Mouse (Mus musculus) megakaryocyte-erythroid progenitor cell, adult 5-6 weeks (primary cell): ENCODE data around the gene Tnfsfm13. TPM values are rescaled to one million over a fixed set of nuclear protein-coding genes. Genes with fewer than 3 reads are reported as not detected.

Experiments used
- ATAC-seq: replicated peaks from 2 replicates; pipeline ENCODE4 v1.8.0; 2016; ENCODE audit warnings: mild to moderate bottlenecking, inconsistent platforms; ENCODE audit not compliant: severe bottlenecking, poor library complexity, low FRiP score, low TSS enrichment
- total RNA-seq, 2 experiments: library from RNA; stranded (forward) in 1 of 2; stranded (reverse) in 1 of 2; fragments of 200-1000, 215-1000 nt in 1 of 2; fragments of >200 nt in 1 of 2; fragmentation: Nextera tagmentation in 1 of 2; gene quantifications; 2 replicates each; pipeline ENCODE4 v1.2.3; 2014 to 2017

Tnfsfm13 gene
- total RNA-seq, 2 experiments from 2014 or later, result 1.4 TPM; not detected in 1

DNA sequence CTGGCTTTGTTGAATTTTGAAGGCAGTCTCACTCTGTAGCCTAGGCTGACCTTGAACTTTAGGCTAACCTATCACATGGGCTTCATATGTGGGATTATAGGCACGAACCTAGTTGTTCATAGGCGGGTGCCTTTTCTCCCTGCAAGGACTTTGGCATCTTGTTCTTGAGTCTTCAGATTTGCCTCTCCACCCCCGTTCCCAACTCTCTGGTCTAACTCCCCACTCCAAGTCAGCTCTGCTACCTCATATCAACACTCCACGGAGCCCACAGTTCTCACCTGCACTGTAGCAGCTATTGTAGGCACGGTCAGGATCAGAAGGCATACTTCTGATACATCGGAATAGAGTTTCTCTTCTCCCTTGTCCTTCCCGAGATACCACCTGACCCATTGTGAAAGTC, 12.3 kb downstream of the Tnfsfm13 start:
- ATAC-seq, result no peak

- no peak; the same call in 1 of the 2 replicates for ATAC-seq
Measured at GRCm38 (mm10) chr11:69682840-69683533, 12.9 kb downstream of the Tnfsfm13 start.

DNA sequence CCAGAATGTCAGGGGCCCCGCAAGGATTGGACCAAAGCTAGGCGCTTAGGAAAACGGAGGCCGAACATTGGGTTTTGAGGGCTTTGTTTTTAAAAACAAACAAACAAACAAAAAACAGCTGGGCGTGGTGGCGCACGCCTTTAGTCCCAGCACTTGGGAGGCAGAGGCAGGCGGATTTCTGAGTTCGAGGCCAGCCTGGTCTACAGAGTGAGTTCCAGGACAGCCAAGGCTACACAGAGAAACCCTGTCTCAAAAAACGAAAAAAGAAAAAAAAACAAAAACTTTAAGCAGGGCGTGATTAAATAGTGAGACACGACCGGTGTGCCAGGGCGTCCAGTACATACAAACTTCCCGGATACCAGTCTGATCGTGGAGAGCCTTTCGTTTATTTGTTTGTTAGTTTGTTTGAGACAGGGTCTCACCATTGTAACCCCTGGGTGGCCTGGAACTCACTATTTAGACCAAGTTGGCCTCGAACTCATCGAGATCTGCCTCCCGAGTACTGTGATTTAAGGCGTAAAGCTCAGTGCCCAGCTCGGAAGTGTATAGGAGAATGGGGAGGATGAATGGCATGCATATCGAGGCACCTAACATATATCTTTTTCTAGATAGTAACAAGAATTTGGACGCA, 13.6 kb downstream of the Tnfsfm13 start:
- ATAC-seq, result no peak

- ATAC-seq, result peak; percentile 84
Measured at GRCm38 (mm10) chr11:69681314-69682208, 14.3 kb downstream of the Tnfsfm13 start, which contains the start of gene Senp3. TSS of gene Senp3 (minus strand) at chr11:69682084.

GRCm38 (mm10) chr11:69680136-69680855, 15.6 kb downstream of the Tnfsfm13 start:
- no peak for ATAC-seq

DNA sequence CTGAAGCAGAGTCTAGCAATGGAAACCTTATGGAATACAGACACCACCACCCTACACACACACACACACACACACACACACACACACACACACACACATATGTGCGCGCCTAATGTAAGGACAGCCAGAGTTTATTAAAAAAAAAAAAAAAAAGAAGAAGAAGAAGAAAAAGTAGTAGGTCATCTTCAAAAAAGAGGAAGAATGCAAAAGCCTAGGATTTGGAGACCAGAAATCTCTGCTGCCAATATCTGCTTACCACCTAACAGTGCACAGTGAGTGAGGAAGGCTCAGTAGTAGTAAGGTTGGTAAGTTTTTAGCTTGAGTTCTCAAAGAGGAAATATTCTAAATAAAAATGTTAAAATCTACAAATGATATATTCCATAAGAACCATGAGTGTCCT, 16.8 kb downstream of the Tnfsfm13 start:
- ATAC-seq, result no peak

GRCm38 (mm10) chr11:69672211-69672706, 23.6 kb downstream of the Tnfsfm13 start, which contains the start of gene Eif4a1:
TSS of gene Eif4a1 (minus strand) at chr11:69672423.
- ATAC-seq, result peak; percentile 95

DNA sequence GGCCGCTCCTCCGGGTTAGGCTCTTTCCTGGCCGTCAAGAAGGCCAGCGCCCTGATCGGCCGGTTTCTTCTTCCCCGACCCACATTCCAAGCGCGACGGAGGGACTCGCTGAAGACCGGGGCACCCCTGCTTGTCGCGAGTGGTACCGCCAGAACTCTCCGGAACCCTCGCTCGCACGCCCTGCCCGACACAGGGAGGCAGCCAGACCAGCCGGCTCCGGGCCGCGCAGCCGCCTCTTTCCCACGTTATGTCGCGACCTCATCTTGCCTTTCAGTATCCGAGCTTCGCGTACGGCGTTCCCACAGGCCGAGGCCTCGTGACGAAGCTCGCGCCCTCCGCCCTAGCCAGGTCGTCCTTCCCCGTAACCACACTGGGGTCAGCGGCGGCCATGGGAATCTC, 24.2 kb downstream of the Tnfsfm13 start:
- peak; percentile 8; the same call in 1 of the 2 replicates for ATAC-seq

DNA sequence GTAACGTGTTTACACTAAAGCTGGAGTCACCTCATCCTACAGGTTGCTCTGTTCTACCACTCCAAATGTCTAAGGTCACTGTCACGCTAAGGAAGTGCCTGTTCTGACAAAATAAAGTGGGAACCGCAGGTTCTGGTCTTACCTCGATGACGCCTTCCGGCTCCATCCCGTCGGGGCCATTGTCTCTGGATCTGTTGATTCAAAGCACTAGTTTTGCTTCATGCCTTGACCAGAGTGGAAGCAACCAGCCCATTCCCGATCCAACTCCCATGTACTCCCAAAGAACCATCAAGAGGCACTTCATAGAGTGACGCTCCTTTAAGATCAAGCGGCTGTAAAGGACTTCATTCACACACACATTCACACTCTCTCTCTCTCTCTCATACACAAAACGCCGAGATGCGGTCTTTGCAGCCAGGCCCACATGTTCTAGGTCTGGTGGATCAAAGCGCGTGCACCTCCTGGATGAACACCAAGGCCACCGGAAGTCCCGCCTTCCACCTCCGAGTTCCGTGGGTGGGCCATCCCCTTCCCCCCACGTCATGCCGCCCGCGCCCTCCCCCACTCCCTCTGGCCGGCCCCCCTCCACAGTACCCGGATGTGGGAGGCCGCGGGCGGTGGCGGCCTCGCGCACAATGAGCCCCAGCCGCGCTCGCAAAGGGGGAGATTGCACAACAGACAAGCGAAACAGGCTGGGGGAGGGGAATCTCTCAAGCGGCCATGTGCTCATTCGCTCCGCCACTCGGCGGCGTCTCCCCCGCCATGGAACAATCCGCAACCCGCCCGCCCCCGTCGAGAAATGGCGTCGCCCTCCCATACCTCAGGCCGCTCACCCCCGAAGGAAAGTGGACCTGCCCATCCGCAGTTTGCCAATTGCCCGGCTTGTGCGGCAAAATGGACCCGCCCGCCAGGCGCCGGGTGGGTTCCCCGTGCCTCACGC, 24.8 kb downstream of the Tnfsfm13 start:
- ATAC-seq, result peak; percentile 54

- no peak for ATAC-seq
Measured at GRCm38 (mm10) chr11:69666665-69667005, 29.3 kb downstream of the Tnfsfm13 start.

- ATAC-seq, result no peak; the same call in 1 of the 2 replicates
Measured at GRCm38 (mm10) chr11:69665961-69666664, 29.8 kb downstream of the Tnfsfm13 start, which contains the start of gene Cd68. TSS of gene Cd68 (minus strand) at chr11:69666153.

DNA sequence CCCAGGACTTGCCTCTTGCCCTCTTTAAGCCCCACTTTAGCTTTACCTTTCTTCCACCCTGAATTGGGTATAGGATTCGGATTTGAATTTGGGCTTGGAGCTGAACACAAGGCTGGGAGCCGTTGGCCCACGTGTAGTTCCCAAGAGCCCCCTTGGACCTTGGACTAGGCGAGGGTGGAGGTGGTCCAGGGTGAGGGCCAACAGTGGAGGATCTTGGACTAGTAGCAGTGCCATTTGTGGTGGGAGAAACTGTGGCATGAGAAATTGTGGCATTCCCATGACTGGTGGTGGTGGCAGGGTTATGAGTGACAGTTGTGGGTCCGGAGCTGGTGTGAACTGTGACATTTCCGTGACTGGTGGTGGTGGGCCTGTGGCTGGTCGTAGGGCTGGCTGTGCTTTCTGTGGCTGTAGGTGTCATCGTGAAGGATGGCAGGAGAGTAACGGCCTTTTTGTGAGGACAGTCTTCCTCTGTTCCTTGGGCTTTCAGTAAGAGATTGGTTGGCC, 30.4 kb downstream of the Tnfsfm13 start:
- ATAC-seq, result no peak

DNA sequence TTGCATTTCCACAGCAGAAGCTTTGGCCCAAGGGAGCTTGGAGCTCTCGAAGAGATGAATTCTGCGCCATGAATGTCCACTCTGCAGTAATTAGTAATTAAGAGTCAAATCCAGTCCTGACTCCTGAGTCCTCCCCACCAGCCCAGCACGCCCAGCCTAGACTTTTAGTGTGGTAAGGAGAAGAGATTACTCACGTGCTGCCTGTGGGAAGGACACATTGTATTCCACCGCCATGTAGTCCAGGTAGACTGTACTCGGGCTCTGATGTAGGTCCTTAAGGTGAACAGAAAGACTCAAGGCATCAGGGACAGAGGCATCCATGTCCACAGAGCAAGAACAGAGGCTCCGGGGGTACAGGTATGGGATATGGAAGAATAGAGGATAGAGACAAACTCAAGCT, 31.1 kb downstream of the Tnfsfm13 start:
- no peak for ATAC-seq

DNA sequence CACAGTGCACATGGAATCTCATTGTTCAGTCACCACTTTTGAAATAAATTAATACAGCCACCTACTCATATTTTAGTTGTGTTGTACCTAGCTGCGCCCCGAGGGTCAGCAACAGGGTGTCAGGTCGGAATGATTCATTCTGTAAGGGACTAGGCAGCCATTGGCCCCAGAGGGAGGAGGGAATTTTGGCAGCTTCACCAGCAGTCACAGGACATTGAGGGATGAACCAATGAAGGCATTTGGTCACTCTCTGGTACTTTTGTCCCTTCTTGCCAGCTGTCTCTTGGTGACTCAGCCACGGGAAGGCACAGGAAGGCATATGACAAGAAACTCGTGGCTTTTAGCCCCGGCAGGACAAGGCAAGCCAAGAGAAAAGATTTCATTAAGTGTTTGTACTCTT, 32.1 kb downstream of the Tnfsfm13 start:
- no peak for ATAC-seq

DNA sequence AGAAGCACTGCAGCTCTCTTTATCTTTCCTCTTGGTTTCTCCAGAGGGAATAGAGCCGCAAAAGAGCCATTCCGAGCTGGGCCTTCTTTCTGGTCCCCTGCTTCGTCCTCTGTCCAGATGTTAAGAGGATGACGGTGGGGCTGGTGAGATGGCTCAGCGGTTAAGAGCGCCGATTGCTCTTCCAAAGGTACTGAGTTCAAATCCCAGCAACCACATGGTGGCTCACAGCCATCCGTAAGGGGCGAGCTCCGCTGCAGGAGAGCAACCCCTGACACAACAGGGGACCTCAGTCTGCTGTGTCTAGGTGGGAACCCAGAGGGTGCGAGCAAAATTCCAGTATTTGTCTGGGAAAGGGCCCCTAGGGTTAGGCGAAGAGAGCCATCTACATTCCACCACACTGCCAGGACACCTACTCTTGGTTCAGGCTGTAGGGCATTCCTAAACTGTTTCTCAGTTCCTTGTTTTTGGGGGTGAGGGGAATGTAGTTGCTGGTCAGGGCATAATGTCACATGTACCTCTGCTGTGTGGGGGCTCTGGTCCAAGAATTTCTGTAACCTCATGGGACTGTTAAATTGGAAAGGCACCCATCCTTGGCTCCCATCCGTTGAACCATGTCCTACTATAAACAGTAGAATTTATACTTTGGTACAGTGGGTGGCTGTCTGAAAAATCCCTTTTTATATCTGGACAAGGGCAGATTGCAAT, 32.8 kb downstream of the Tnfsfm13 start:
- no peak for ATAC-seq

DNA sequence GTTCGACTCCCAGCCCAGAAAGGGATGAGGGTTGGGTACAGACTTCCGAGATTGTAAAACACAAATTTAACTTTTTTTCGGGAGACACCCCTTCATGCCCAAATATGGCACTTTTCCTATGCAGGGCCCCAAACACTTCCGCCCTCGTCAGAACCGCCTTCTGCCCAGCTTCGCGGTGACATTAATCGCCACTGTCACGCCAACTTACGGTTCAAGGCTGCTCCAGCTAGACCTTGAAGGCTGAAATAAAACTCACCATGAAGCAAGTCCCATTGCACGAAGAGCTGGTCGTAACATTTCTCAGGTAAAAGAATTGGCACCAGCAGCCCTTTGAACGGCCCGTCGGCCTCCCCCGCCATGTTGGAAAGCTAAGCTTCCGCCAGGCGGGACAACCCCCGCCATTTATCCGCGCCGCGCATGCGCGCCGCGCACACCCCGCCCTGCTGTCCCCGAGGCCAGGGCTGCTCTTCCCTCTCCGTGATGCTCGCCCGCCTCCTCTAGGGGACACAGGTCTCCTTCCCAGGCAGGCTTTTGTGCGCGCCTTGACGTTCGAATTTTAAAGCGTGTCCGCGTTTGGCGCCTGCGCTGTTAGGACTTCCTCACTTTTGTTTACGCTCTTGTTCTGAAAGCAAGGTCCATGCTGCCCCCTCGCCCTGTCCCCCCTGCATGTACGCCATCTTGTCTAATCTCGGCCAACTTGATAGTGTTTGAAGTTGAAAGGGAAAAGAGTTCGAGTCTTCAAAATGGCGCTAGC, 33.5 kb downstream of the Tnfsfm13 start, which contains the start of gene Mpdu1:
Gene Mpdu1 (minus strand): TSS at position 430 of the 754 bp plus-strand sequence.
- ATAC-seq, result peak; percentile 84
